Mouse (Mus musculus): ENCODE results near the gene Ephb1. TPM values are rescaled to one million over a fixed set of nuclear protein-coding genes. Genes with fewer than 3 reads are reported as not detected.

The Ephb1 gene
- polyA plus RNA-seq, 1 experiment: 3.0 TPM

DNA sequence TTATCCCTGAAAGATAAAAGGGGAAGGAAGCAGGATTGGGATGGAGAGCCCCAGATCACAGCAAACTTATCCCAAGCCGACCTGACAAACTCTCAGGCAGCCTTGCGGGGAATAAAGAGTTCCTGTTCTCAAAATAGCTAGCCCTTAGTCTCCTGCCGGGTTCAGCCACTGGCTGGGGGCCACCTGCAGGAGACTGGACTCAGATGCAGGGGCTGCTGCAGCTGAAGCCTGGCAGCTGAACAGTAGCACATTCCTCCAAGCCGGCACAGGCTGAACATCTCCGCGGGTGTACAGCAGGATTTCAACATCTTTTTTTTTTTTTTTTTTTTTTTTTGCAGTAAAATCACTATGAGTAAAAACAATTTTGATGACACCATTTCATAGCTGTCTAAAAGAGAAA lies 382.7 kb downstream of the Ephb1 start:
- TF ChIP-seq POLR2A (IDR thresholded peaks at IDR 0.05; ENCODE audit: control insufficient read depth, low read depth, low read length) (no peak), CTCF (IDR thresholded peaks at IDR 0.05; ENCODE audit: control insufficient read depth, insufficient read depth, insufficient replicate concordance, low read depth, low read length) (no peak)
- H3K36me3 ChIP-seq (ENCODE audit: control insufficient read depth, insufficient read depth, low read length): no peaks in the 10 kb centered on the region
- H3K4me1 ChIP-seq (ENCODE audit: control insufficient read depth, insufficient read depth, low read length): peaks cover 4% of the 10 kb centered on the region; the same call in 1 of the 2 replicates
- no peaks in the 10 kb centered on the region for H3K27me3 ChIP-seq (ENCODE audit: control insufficient read depth, insufficient read depth, low read length)
- H3K4me3 ChIP-seq (ENCODE audit: control insufficient read depth, low read depth, low read length): no peak overlapping the region
- H3K27ac ChIP-seq (ENCODE audit: control insufficient read depth, insufficient read depth, low read depth, low read length): no peak overlapping the region

DNA sequence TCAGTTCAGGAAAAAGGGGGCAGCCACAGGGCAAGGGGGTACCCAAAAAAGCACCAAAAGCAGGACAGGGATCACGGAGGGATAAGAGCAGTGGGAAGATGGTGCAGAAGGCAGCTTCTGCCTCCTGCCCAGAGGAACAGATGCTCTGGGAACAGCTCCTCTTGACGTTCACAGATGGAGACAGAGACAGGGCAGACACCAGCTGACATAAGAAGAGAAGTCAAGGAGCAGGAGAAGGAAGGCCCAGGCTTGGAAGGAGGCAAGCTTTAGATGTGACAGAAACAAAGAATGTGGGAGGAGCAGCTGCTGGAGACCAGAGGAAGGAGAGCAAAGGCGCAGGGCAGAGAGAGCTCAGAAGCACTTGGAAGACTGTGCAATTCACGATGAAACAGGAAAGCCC lies 398.3 kb downstream of the Ephb1 start:
- no peaks in the 10 kb centered on the region for H3K4me1 ChIP-seq (ENCODE audit: control insufficient read depth, insufficient read depth, low read length)
- no peaks in the 10 kb centered on the region for H3K27me3 ChIP-seq (ENCODE audit: control insufficient read depth, insufficient read depth, low read length)
- H3K36me3 ChIP-seq (ENCODE audit: control insufficient read depth, insufficient read depth, low read length): no peaks in the 10 kb centered on the region
- H3K27ac ChIP-seq (ENCODE audit: control insufficient read depth, insufficient read depth, low read depth, low read length): no peak overlapping the region
- H3K4me3 ChIP-seq (ENCODE audit: control insufficient read depth, low read depth, low read length): no peak overlapping the region
- TF ChIP-seq CTCF (IDR thresholded peaks at IDR 0.05; ENCODE audit: control insufficient read depth, insufficient read depth, insufficient replicate concordance, low read depth, low read length) (no peak), POLR2A (IDR thresholded peaks at IDR 0.05; ENCODE audit: control insufficient read depth, low read depth, low read length) (no peak)

DNA sequence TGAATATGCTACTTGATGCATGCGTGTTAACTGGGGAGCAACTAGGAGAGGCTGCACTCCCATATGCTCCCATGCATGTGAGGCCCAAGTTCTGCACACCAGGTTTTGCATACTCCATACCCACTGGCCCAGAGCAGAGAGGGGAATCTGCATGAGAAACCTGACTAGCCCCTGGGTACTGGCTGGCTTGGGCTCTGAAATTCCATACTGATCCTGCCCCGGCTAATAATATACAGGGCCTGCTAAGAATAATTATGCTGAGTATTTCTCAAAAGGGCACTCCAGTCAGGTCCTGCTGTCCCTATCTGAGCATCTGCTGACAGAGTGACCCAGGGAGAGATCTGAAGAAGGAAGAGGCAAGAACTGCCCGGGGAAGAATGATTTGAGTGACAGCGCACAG lies 400.0 kb downstream of the Ephb1 start:
- TF ChIP-seq POLR2A (IDR thresholded peaks at IDR 0.05; ENCODE audit: control insufficient read depth, low read depth, low read length): no peak
- no peak for TF ChIP-seq CTCF (IDR thresholded peaks at IDR 0.05; ENCODE audit: control insufficient read depth, insufficient read depth, insufficient replicate concordance, low read depth, low read length)

DNA sequence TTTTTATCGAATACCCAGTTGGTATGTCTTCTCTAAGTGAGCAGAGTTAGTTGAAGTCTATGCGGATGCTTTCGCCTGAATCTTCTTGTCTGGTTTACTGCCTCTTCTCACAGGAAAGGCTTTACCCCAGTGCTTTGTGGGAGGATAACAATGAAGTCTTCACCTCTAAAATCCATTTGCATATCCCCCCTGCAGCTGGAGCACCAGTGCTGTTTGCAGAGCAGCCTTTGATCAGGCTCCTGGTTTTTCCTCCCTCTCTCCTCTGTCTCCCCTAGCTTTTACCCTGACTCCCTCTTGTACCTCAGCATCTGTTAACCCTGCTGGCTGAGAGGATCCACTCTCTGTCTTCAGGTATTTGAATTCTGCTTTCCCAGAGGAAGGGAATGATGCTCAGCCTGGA lies 404.4 kb downstream of the Ephb1 start:
- no peak overlapping the region for H3K27ac ChIP-seq (ENCODE audit: control insufficient read depth, insufficient read depth, low read depth, low read length)
- TF ChIP-seq POLR2A (IDR thresholded peaks at IDR 0.05; ENCODE audit: control insufficient read depth, low read depth, low read length): no peak
- no peaks in the 10 kb centered on the region for H3K4me1 ChIP-seq (ENCODE audit: control insufficient read depth, insufficient read depth, low read length)

More for the DNA sequence above, 400.0 kb downstream of the Ephb1 start:
- no peaks in the 10 kb centered on the region for H3K36me3 ChIP-seq (ENCODE audit: control insufficient read depth, insufficient read depth, low read length)
- H3K27ac ChIP-seq (ENCODE audit: control insufficient read depth, insufficient read depth, low read depth, low read length): no peak overlapping the region
- H3K4me1 ChIP-seq (ENCODE audit: control insufficient read depth, insufficient read depth, low read length): no peaks in the 10 kb centered on the region
- no peak overlapping the region for H3K4me3 ChIP-seq (ENCODE audit: control insufficient read depth, low read depth, low read length)
- no peaks in the 10 kb centered on the region for H3K27me3 ChIP-seq (ENCODE audit: control insufficient read depth, insufficient read depth, low read length)

DNA sequence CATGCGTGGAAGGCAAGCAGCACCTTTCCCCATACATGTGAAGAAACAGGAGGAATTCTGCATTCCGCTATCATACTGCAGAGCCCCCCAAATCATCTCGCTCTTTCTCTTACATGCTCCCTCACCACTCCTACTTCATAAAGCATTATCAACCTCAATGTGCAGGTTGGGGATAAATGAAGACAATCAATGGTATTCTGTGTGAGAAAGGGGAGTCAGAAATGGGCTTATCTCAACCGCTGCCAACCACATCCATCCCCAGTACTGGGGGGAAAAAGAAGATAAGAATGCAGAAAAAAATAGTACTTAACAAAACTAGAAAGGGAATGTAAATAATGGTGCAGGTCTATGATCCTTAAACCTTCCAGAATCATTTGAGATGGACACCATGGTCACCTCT lies 408.7 kb downstream of the Ephb1 start:
- TF ChIP-seq CTCF (IDR thresholded peaks at IDR 0.05; ENCODE audit: control insufficient read depth, insufficient read depth, insufficient replicate concordance, low read depth, low read length): no peak
- H3K27me3 ChIP-seq (ENCODE audit: control insufficient read depth, insufficient read depth, low read length): no peaks in the 10 kb centered on the region
- H3K36me3 ChIP-seq (ENCODE audit: control insufficient read depth, insufficient read depth, low read length): no peaks in the 10 kb centered on the region
- H3K4me1 ChIP-seq (ENCODE audit: control insufficient read depth, insufficient read depth, low read length): no peaks in the 10 kb centered on the region
- no peak overlapping the region for H3K27ac ChIP-seq (ENCODE audit: control insufficient read depth, insufficient read depth, low read depth, low read length)
- H3K4me3 ChIP-seq (ENCODE audit: control insufficient read depth, low read depth, low read length): no peak overlapping the region

More for the DNA sequence above, 404.4 kb downstream of the Ephb1 start:
- H3K36me3 ChIP-seq (ENCODE audit: control insufficient read depth, insufficient read depth, low read length): no peaks in the 10 kb centered on the region
- H3K4me3 ChIP-seq (ENCODE audit: control insufficient read depth, low read depth, low read length): no peak overlapping the region
- no peaks in the 10 kb centered on the region for H3K27me3 ChIP-seq (ENCODE audit: control insufficient read depth, insufficient read depth, low read length)

DNA sequence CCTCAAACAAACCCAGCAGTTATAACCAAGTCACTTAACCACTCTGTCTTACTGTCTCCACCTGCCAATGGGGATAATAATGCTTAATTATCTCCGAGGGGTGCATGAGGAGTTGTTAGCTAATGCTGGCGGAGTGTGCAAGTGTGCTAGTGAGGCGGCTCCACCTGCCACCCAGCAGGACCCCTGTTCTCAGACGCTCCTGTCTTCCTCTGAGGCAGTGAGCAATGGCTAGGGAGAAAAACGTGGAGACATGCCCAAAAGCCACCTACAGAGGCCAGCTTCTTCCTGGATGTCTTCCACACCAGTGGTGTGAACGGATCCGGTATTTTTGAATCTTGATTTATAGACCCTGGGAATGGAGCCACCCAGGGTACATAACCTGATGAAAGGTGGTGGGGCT lies 409.2 kb downstream of the Ephb1 start:
- TF ChIP-seq CTCF (IDR thresholded peaks at IDR 0.05; ENCODE audit: control insufficient read depth, insufficient read depth, insufficient replicate concordance, low read depth, low read length) (no peak), POLR2A (IDR thresholded peaks at IDR 0.05; ENCODE audit: control insufficient read depth, low read depth, low read length) (no peak)
- H3K4me1 ChIP-seq (ENCODE audit: control insufficient read depth, insufficient read depth, low read length): no peaks in the 10 kb centered on the region
- H3K4me3 ChIP-seq (ENCODE audit: control insufficient read depth, low read depth, low read length): no peak overlapping the region
- no peaks in the 10 kb centered on the region for H3K36me3 ChIP-seq (ENCODE audit: control insufficient read depth, insufficient read depth, low read length)
- no peaks in the 10 kb centered on the region for H3K27me3 ChIP-seq (ENCODE audit: control insufficient read depth, insufficient read depth, low read length)
- H3K27ac ChIP-seq (ENCODE audit: control insufficient read depth, insufficient read depth, low read depth, low read length): no peak overlapping the region

DNA sequence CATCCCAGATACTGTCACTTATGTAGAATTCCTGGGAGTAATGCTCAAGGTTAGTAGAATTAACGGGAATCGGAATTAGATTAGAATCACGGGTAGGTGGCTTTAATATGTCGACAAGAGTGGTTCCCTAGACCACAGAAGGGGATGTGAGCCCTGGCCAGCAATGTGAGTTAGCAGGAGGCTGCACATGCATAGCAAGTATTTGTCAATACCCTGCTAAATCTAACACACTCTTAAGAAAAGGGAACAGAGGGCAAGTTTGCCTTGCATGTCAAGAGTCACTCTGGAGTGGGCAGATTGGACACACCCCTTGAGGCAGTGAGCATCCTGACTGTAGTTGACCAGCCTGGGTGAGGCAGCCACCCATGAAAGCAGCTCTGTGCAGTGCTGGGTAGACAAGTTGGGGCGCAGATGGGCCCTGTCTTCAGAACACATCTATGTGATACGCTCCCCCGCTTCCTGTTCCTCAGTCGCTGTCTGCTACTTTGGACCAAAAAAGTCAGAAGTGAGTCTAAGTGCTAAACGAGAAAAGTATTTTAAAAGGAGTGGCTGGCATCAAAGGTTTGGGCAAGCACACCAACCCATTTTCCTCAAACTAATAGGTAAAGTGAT lies 412.3 kb downstream of the Ephb1 start:
- Histone ChIP-seq H3K27ac (ENCODE audit: control insufficient read depth, insufficient read depth, low read depth, low read length) (no peak overlapping the region), H3K27me3 (ENCODE audit: control insufficient read depth, insufficient read depth, low read length) (no peaks in the 10 kb centered on the region), H3K4me3 (ENCODE audit: control insufficient read depth, low read depth, low read length) (no peak overlapping the region), H3K4me1 (ENCODE audit: control insufficient read depth, insufficient read depth, low read length) (no peaks in the 10 kb centered on the region), H3K36me3 (ENCODE audit: control insufficient read depth, insufficient read depth, low read length) (no peaks in the 10 kb centered on the region)
- TF ChIP-seq CTCF (IDR thresholded peaks at IDR 0.05; ENCODE audit: control insufficient read depth, insufficient read depth, insufficient replicate concordance, low read depth, low read length) (no peak), POLR2A (IDR thresholded peaks at IDR 0.05; ENCODE audit: control insufficient read depth, low read depth, low read length) (no peak)

DNA sequence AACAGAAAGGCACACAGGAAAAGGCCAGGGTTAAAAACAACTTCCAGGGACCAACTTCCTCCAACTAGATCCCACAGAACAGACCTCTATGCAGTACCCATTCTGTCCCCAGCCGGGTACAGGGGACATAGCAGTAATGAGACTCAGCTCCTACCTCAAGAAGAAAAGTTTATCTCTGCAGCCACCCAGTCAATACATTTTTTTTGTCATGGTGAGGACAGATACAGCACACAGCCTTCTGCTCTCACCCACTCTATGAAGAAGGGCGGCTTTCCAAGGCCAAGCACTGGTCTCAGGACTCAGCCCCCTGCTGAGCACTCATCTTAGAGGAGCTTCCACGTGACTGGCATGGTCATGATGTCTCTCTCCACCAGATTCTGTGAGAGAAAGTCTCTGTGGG lies 414.3 kb downstream of the Ephb1 start:
- Histone ChIP-seq H3K4me1 (ENCODE audit: control insufficient read depth, insufficient read depth, low read length) (no peaks in the 10 kb centered on the region), H3K4me3 (ENCODE audit: control insufficient read depth, low read depth, low read length) (no peak overlapping the region), H3K27ac (ENCODE audit: control insufficient read depth, insufficient read depth, low read depth, low read length) (no peak overlapping the region), H3K27me3 (ENCODE audit: control insufficient read depth, insufficient read depth, low read length) (no peaks in the 10 kb centered on the region), H3K36me3 (ENCODE audit: control insufficient read depth, insufficient read depth, low read length) (no peaks in the 10 kb centered on the region)
- no peak for TF ChIP-seq CTCF (IDR thresholded peaks at IDR 0.05; ENCODE audit: control insufficient read depth, insufficient read depth, insufficient replicate concordance, low read depth, low read length)
- no peak for TF ChIP-seq POLR2A (IDR thresholded peaks at IDR 0.05; ENCODE audit: control insufficient read depth, low read depth, low read length)
